Mouse (Mus musculus): ENCODE measurements around the gene Dyrk1a.
"Not testable (repeated sequence)": the region's sequence is repeated elsewhere in the genome, so short reads cannot be mapped to it uniquely, and the experiment has no call there.

The Dyrk1a gene

DNA sequence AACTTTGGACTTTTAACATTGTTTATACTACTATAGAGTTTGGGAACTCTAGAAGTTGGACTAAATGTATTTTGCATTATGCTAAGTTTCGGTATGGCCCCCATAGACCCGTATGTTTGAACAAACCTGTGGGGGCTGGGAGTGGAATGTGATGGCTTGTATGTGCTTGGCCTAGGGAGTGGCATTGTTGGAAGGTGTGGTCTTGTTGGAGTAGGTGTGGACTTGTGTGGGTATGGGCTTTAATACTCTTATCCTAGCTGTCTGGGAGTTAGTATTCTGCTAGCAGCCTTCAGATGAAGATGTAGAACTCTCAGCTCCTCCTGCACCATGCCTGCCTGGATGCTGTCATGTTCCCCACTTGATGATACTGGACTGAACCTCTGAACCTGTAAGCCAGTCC, 72.0 kb downstream of the Dyrk1a start:
- no peak for DNase-seq

DNA sequence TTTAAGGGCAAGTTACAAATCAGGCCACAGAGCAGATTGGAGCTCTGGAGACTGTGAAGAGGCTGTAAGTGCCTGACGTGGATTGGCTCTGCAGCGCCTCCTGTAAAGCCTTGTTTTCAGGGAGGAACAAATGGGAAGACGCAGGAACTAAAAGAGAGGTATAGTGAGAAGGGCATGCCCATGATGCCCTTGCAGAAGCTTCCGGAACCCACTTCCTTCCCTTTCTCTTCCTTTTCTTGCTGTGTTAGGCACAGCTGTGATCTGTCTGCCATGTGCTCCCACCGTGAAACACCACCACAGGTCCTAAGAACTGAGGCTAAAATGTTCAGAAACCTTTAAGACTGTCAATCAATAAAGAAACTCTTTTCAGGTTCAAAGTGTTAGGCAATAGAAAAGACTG, 77.3 kb downstream of the Dyrk1a start:
- no peak for DNase-seq

DNA sequence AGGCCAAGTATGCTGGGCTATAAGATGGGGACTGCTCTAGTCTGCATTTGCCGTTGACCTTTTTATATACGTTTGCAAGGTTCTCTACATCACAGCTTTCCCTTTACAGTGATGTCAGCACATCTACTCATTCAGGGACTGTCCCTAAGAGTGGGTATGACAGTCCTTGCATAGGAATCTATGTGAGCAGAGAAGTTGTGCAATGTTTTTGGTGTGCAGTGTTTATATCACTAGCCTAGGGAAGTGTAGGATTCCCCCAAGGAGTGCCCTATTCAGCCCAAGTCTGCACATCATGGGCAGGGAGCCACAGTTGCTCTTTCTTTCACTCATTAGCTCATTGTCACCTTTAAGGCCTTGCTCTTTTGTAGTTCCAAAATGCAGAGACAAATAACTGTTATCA, 78.1 kb downstream of the Dyrk1a start:
- no peak for DNase-seq

DNA sequence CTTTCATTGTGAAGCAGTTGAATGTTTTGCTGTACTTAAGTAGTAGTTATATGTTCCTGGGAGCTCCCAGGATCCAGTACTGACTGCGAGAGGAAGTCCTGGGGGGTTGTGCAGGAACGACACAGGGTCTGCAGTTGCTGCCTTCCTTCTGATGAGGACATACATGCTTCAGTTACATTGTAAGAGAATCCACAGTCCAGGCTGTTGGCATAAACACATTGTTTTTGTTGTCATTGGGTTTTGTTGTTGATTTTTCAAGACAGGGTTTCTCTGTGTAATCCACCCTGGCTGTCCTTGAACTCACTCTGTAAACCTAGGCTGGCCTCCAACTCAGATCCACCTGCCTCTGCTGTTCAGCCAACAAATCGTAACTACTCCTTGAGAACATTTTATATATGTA, 80.1 kb downstream of the Dyrk1a start:
- no peak for DNase-seq

DNA sequence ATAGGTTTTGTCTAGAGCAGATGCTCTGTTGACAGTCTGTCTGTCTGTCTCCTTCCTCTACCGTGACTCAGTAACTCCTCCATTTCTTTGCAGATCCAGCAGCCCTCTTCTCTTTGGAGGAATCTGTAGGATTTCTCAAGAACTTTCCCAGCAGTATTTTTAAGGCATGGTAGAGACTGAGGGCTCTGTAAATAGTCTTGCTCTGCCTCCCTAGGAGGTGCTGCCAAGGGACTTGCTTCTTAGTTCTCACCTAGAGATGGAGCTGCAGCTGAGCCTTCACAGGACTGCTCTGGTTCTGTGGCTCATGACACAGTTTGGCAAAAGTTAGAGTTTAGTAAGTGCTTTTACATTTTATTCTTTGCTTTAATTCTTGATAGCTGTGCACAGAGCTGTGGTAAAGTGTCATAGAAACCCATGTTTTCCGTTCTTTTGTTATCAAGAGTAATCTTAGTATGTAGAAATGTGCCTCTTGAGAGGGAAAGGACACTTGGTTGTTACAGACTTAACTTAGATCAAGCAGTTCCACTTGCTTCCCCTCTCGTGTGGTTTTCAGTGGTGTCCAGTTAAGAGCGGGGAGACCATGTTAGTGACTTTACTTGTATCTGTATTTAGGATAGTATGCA, 82.4 kb downstream of the Dyrk1a start:
- no peak for DNase-seq

DNA sequence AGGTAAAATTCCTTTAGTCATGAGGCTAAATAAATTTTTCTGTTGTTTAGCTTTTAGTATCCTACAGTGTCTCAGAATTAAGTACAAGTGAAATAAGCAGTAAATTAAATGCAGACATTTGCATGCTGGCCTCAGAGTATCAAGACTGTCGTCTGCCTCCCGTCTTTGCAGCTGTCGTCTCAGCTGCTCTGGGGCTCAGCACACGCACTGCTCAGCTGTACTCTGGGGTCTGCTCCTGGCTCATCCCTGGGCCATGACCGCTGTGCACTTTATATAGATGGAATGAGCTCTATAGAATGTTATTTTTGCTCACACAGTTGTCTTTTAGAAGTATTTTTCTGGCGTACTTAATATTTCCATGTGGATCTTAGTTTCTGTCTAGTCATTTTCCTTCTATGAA, 85.3 kb downstream of the Dyrk1a start:
- DNase-seq, result no peak

DNA sequence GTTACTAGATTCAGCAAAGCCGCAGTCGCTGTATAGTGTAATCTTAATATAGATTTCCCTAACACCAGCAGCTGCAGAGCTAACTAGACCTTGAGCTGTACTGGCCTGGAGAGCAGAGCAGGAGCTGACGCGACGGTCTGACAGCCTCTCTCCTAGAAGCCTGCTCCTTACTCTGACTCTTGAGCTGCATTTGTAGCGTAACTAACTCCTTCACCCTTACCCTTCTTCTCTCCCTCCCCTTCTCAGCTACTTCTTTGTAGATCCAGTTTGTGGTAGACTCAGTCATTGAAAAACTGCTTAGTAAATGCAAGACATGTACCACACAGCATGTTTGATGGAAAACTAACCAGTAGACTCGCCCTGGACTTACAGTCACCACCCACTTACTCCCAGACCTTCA, 87.1 kb downstream of the Dyrk1a start:
- DNase-seq, result no peak

DNA sequence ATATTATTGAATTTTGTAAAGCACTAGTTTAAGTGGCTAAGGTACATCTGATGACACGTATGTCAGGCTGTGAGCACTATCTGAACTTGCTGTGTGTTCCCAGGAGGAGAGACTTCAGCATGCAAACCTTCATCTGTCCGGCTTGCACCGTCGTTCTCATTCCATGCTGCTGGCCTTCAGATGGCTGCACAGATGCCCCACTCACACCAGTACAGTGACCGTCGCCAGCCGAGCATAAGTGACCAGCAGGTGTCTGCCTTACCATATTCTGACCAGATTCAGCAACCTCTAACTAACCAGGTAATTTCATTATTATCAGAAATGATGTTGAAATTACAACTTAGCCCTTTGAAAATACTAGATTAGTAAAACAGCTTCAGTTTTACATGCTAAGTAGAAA, 89.6 kb downstream of the Dyrk1a start:
- no peak for DNase-seq

DNA sequence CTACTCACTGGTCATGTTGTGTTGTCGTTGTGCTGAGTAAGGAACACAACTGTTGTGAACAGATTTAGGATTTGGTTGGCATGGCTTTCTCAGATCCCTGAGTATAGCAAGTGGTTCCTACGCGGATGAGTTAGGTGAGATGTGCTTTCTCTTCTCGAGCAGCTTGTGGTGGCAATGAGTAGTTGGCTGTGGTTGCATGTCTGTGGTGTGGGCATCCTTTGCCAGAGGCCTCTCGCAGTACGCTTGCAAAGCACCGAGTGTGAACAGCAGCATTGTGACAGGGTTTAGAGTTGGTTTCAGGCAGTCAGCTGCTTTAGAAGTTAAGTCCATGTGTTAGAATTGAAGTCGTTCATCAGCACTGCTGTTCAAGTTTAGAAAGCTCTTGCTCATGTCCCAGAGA, 90.4 kb downstream of the Dyrk1a start:
- no peak for DNase-seq

DNA sequence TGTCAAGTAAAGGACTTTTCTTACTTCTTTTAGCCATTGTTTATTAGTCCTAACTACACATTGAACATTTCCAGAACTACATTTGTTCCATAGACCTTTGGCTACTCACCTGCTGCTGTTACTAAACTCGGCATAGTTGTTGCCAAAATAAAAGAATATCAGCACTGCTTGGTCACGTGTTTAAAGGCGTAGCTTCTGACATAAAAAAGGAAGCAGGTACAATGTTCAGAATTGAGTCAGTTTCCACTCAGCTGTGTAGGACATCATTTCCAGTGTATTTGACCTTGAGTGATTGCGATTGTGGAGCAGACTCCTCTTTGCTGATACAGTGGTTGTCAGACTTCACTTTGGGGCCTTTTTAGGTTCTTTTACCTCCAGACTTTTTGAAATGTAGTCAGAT, 97.7 kb downstream of the Dyrk1a start:
- DNase-seq, result no peak

DNA sequence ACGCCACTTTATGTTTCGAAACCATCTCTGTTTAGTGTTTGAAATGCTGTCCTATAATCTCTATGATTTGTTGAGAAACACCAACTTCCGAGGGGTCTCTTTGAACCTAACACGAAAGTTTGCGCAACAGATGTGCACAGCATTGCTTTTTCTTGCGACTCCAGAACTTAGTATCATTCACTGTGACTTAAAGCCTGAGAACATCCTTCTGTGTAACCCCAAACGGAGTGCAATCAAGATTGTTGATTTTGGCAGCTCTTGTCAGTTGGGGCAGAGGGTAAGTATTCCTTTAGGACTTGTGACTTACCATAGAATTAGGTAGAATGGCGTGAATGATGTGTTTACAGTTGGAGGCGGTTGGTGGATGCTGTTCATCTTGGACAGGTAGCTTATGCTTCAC, 101.5 kb downstream of the Dyrk1a start:
- DNase-seq, result no peak

DNA sequence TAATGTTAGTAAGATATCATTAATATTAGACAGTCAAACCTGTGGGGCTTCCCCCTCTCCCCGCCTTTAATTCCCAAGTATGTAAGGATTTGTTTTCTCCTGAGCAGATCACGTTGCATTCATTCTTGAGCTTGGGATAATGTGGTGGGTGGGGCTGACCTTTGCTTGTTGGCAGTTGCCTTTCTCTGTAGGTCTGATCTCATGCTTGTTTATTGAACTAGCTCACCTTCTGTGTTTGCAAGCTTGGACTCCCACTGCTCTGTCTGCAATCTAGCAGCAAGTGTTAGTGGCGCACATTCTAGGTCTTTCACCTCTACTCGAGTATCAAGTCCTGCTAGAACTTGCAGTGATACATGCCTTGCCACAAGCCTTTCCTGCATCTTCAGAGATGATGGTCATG, 111.1 kb downstream of the Dyrk1a start:
- DNase-seq, result no peak

DNA sequence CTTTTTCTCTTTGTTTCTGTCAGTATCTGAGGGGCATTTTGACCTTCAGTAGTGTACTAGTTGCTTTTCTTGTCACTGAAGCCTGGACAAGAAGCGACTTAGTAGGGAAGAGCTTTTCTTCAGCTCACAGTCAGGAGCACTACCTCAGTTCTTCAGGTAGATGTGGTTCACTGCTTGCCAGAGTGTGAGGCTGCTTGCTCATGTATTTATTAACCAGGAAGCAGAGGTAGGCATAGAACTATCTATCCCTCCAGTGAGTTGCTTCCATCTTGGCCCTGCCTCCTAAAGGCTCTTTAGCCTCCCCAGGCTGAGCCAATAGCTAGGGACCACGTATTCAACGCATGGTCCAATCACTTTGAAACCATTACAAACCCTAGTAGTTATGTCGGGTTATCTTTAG, 112.0 kb downstream of the Dyrk1a start:
- DNase-seq, result no peak

DNA sequence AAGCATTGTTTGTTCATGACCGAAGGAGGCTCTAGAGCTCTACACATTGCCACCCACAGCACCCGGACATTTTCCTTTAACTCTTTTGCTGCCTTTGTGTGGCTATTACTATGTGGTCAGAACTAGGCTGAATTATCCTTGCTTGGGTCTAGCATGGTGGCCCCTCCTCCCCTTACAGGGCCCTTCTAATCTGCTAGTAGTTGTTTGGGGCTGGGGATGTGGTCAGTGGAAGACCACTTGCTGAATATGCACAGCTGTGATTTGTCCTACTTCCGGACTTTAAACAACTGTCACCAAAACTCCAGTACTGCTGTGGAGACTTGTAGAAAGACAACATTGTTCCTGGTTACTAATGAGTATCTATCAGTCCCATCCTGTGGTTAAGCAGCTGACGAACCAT, 114.2 kb downstream of the Dyrk1a start:
- no peak for DNase-seq

DNA sequence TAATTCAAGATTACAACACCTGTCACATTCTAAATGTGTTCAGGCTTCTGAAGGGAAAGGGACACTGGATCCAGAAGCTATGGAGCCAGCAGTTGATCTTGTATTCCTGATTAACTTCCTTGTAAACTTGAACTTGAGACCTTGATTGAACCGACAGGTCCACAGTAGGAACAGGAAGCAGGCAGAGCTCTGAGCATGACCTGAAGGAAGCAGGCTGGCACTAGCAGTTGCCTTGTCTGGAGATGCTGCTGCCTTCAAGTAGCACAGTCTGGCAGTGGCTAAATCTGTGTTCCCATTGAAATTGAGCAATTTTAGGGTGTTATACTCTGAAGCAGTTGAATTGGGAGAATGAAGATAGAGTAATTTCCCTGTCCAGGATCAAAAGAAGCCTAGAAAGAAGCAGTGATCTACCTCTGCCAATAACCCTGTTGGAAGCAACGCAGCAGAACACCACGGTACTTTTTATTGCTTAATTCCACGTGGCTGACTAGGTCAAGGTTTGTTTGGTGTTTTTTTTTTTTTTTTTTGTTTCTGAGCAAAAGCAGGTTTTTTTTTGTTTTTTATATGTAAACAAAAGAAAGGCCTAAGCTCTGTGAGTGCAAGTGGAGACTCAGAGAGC, 124.0 kb downstream of the Dyrk1a start:
- no peak for DNase-seq

DNA sequence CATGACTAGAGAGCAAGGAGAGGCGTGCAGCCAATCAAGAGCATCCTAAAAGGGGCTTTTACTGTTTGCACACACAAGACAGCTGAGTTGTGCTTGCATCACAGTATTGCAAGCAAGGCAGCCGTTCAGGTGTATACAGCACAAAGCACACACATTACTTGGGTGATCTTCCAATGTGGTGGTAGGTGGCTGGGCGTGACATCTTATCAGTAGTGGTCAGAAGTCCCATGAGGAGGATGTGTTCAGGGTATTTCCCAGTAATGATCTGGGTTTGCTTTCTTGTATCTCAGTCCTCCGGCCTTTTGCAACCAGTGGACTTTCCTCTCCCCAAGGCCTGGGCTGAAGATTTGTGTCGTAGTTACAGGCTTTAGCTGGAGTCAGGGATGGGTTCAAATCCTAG, 127.7 kb downstream of the Dyrk1a start:
- no peak for DNase-seq

DNA sequence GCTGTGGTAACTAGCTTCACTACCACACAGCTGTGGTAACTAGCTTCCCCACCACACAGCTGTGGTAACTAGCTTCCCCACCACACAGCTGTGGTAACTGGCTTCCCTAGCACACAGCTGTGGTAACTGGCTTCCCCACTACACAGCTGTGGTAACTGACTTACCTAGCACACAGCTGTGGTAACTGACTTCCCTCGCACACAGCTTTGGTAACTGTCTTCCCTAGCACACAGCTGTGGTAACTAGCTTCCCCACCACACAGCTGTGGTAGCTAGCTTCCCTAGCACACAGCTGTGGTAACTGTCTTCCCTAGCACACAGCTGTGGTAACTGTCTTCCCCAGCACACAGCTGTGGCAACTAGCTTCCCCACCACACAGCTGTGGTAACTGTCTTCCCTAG, 128.4 kb downstream of the Dyrk1a start:
- not testable (repeated sequence) for DNase-seq

DNA sequence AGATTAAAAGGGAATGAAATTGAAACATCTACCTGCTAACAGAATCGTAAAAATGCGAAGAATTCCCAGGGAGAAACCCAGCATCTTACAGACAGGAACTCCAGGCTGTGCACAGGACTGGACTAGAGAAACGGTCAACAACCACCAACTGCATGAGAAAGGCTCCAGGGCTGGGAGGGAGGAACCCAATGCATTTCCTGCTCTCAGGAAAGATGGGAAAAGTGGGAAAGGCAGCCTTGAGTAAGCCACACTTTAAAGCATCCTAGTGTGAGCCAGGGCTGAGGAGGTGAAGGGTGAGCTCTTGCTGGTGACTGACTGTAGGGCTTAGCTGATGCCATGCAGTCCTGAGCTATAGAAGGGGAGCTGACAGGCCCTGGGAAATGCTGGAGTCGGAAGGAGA, 131.3 kb downstream of the Dyrk1a start:
- DNase-seq, result no peak

DNA sequence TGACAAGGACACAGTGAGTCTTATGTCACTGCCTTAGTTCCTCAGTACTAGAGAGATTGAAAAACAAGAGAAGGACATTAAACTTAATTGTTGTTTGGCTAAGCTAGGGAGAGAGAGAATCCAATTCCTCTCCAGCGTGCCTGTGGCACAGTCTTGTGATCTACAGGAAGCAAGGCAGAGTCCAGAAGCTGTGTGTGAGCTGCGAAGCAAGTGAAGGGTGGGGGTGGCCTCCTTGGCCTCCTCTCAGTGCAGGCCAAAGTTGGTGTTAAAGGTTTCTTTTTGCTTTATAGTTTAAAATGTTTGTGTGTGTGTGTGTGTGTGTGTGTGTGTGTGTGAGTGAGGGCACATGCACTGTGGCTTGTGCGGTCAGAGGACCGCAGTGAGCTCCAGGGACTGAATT, 132.2 kb downstream of the Dyrk1a start:
- peak; percentile 60 for DNase-seq

DNA sequence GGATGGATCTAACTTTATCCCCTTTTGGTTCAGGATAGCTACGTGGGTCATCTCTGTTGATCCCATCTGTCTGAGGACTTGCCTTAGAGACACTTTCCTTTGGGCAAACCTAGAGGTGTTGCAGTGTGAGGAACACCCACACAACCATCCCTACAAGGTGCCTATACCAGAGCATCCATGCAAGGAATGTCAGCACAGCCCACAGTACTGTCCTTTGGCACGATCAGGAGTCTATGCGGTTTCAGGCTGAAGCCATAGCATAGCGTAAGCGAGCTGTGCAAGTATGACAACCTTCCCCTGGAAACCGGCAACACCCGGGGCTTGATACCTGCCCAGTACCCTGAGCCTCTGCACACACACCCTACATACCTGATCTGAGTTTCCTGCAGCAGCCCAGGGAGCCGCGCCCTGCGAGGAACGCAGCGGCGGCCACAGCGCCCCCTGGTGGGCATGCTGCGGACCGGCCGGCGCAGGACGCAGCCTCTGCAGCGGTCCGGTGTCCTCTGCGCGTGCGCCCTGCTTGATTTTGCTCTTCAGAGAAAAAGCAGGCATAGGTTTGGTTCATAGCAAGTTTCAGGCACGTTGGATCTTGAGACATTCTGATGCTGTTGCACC, 143.8 kb downstream of the Dyrk1a start:
- DNase-seq, result peak; percentile 91

DNA sequence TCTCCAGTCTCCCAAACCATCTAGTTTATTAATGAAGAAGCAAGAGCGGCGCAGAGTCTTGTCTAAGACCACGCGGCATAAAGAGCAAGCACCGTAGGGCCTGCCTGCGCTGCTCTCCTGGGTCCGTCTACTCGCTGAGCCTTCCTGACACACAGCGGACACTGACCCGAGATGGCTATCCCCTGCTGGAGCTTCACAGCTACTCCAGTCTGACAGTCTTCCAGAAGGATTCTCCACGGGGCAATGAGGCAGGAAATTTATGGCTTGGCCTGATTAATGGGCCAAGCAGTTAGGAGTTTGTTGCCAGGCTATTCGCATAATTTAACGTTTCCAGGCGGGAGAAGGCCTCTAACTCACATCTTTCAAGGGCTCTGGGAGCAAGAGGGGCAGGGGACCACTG, 144.7 kb downstream of the Dyrk1a start:
- peak; percentile 53 for DNase-seq

DNA sequence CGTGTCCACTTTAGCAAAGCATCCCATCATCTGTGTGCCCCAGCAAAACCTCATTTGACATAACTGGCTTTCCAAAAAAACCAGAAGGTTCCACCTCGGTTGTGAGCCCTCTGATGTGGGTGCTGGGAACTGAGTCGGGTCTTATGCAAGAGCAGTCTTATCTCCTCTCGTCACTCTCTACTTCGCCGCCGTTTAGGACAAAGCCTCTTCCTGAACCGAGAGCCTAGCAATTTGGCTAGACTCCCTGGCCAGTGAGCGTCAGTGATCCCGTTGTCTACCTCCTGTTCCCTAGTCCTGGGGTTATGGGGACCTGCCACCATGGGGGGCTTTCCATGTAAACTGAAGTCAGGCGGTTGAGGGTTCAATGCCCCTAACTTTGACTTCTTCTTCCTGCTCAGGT, 147.2 kb downstream of the Dyrk1a start:
- no peak for DNase-seq

DNA sequence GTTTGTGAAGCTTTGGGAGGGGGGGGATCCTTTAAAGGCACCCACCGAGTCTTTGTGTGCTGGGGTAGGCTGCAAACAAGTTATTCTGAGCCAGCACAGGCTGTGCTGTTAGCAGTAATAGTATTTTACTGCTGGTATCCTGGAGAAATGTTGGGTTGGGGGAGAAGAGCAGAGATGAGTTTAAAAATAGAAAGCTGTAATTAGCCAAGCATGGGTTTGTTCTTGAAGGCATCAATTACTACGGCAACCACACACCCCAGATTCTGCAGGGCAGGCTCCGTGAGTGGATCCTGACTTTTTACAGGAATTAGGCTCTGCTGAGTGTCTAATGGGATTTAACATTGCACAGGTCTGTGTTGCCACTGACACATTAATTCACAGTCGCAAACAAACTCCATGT, 149.1 kb downstream of the Dyrk1a start:
- no peak for DNase-seq

DNA sequence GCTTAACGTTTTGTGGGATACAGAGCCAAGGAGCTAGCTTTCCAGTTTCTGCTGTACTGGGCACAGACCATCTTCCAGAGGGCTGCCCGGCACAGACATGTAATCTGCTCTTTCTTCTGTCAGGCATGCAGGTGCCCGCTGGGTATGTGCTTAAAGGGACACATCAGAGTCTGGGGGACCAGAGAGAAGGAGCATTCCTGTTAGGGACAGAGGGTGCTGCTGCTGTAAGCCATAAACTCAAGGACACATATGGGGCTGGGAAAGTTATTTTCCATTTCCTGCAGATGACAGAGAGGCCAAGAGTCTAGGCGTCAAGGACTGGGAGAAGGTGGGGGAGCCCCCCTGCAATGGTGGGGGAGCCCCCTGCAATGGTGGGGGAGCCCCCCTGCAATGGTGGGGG, 149.7 kb downstream of the Dyrk1a start:
- DNase-seq, result no peak
